Mouse (Mus musculus) ES-CJ7 (cell line): Measurements from ENCODE around the gene Dnph1.

Experiments used
- DNase-seq: peaks from one replicate; pipeline ENCODE4 v3.0.0; 2011; ENCODE audit warnings: low read depth, low spot score

Gene Dnph1

GRCm38 (mm10) chr17:46503847-46504638 lies 7.5 kb downstream of the Dnph1 start:
- DNase-seq, result no peak

- DNase-seq, result no peak
These were observed 9.1 kb downstream of the Dnph1 start for GRCm38 (mm10) chr17:46505617-46506016.

DNA sequence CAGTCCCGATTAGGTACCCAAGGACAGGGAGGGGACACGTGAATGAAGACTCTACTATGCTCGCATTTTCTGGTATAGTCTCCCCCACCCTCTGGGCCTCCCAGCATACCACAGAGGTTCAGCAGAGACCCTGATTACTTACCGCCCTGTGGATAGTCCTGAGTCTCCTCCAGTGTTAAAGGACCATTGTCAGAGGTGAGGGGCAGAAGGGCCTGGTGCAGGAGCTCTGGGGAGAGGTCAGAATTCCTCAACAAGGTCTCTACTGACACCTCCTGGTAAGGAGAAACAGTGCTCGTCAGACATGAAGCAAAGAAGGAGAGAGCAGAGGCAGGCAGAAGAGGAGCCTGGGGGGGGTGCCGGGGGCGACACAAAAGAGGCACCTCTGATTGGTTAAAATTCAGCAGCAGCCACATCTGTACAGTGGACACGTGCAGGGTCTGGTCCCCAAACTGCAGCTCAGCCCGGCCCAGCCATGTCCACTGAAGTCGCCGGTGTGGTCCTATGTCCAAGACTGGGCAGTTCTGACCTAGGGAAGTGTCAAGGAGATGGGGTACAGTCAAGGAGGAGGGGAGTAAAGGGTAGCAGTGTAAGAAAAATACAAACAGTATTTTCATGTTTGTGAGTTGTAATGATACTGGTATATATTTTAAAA lies 14.7 kb downstream of the Dnph1 start:
- peak; percentile 80 for DNase-seq

DNA sequence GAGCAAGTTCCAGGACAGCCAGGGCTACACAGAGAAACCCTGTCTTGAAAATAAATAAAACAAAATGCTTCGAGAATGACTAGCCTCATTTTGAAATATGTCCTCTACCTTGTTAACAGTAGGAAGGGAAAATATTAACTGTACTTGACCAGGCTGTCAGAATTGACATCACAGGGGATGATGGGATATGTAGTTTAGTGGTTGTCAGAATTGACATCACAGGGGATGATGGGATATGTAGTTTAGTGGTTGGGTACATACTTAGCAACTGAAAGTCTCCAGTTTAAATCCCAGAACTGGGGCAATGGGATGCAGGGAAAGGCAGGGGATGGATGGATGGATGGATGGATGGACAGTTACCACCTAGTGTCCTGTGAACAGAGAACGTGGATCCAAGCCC lies 16.8 kb downstream of the Dnph1 start:
- no peak for DNase-seq

- DNase-seq, result no peak
These were observed 23.5 kb downstream of the Dnph1 start for GRCm38 (mm10) chr17:46519971-46520370.

DNA sequence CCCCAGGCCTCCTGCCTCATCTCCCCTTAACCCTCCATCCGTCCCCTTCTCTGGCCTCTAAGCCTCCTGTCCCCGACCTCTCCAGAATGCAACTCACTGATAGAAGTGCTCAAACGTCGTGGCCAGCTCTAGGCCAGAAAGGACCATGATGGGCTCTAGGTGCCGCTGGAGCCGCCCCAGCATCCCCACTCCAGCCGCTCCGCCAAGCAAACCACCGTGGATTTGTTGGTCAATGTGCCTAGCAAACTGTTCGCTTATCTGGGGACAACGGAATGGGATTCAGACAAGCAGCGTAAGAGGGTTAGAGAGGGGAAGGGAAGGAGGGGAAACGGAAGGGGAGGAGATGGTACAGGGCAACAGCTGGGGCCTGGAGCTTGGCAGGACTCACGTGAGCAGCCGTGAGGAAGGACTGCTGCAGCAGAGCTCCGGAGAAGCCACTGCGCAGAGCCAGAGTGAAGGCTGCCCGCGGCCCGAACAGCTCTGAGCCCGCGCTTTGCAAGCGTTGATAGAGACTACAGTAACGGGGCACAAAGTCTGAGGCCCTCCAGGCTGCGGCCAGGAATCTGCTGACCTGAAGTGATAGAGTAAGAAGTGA lies 24.0 kb downstream of the Dnph1 start:
- no peak for DNase-seq

- DNase-seq, result no peak
These were observed 24.7 kb downstream of the Dnph1 start for GRCm38 (mm10) chr17:46521174-46521573.

GRCm38 (mm10) chr17:46521963-46522668 lies 25.6 kb downstream of the Dnph1 start:
- peak; percentile 72 for DNase-seq

GRCm38 (mm10) chr17:46525065-46525464 lies 28.6 kb downstream of the Dnph1 start:
- no peak for DNase-seq

DNA sequence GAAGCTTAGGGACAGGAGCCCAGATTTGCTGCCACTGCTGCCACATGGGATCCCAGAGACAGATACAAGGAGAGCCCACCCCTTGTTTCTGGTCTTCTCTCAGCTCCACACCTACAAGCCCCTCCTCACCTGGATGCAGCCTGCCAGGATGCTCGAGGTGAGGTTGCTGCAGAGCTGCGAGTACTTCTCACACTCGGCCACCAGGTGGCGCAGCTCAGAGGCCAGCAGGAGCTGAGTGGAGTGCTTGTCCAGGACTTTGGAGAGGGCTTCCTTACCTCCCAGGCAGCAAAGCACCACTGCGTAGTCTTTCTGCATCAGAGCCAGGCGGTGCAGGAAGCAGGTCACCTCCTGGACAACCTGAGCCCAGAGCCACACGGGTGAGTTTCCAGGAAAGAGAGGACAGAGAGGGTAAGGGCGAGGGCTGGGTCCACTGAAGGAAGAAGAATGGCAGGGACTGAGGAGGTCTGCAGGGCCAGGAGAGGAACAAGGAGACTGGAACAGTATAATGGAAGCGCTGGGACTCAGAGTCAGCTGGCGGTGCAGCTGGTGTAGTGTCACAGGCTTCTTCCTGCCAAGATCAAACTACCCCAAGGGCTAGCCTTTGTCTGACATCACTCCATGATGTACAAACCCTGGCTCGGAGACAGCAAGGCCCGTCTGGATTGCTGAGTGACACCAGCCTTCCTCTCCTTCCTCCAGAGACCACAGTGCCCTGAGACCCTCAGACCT lies 29.2 kb downstream of the Dnph1 start:
- DNase-seq, result peak; percentile 85

GRCm38 (mm10) chr17:46543661-46544060 lies 47.1 kb downstream of the Dnph1 start:
- DNase-seq, result no peak

DNA sequence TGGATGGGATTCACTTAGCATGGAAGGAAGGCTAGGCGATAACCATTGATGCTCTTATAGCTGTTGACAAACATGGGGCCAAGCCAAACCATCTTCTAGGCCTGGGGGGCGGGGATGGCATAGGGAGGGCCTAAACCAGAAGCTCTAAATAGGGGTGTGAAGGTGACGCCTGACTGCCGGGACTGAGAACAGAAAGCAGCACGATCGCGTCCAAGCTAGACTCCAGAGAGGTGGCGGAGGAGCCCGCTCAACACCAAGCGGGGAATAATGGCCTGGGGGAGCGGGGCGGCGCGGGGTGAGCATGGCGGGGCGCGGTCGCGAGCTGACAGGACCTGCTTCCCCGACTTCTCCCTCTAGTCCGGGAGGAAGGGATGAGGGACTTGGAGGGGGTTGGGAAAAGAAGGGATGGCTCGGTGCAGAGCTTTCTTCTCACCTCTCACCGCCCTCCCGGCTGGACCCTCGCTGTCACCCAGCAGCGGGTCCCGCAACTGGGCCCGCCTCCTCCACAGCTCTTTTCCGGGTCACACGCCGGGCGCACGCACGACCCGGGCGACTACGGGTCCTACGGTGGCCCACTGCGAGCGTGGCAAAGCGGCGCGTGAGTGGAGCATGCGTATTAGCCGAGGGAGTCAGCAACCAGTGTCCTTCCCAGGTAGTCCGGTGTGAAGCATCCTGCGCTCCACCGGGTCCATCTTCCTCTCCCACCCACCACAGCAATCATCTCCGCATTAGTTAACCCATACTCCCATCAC lies 49.5 kb downstream of the Dnph1 start, which contains the start of gene Cul9:
Gene Cul9 (minus strand): TSS at position 576 of the 752 bp plus-strand sequence.
- peak; percentile 58 for DNase-seq

DNA sequence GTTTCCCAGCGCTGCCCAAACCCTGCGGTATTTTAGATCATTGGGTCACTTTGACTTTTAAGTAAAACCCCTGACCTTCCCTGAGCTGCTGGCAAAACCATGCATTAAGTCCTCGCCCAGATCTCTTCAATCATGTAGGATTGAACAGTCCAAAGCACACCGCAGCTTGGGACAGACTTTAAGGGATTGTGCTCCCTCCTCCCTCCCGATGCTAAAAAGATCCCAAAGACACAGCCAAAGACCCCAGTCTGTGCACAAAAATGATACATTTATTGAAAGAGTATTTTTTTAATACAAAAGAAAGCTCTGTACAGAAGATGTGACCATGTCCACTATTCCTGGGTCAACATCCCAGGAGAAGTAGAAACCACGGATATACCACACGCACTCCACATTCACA lies 50.1 kb downstream of the Dnph1 start:
- no peak for DNase-seq

GRCm38 (mm10) chr17:46546995-46547394 lies 50.5 kb downstream of the Dnph1 start:
- DNase-seq, result peak; percentile 52

DNA sequence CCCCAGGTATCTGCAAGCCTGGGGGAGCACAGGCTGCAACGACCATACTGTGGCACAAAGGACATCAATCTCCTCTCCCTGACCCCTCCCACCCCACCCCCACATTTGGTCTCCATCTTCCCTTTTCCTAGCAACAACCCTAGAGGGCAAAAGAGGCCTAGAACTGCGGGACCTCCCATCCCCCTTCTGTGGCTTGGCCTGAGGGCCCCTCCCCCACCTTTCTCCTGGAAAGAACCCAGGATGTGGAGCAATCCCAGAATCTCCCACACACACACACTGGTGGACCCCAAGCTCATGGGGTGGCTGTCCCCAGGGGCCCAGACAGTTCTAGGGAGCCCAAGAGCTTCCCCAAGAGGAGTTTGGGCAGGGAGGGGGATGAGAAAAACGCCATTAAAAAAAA lies 51.4 kb downstream of the Dnph1 start:
- peak; percentile 54 for DNase-seq

- no peak for DNase-seq
These were observed 52.2 kb downstream of the Dnph1 start for GRCm38 (mm10) chr17:46548741-46549140.

DNA sequence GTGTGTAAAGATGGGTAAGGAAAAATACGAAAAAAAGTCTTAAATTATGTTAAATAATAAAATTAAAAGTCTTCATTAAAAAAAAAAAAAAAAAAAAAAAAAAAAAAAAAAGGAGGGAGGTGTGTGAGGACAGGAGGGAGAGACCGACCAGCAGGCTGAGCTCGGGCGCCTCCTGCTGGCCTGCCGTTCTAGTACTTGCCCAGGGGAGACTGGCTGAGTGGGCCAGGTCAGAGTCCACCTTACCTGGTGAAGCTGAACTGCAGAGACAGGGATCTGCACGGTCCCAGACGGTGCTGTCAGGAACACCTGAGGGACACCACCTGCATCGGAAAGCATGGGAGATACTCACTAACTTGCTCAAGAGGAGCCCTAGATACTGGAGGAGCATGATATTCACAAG lies 52.7 kb downstream of the Dnph1 start:
- peak; percentile 71 for DNase-seq
